Mouse (Mus musculus) limb, embryonic 13.5 days (tissue): ENCODE results near the gene Dnmt3a. TPM values are rescaled to one million over a fixed set of nuclear protein-coding genes. Genes with fewer than 3 reads are reported as not detected.
"Not testable (repeated sequence)": the region's sequence is repeated elsewhere in the genome, so short reads cannot be mapped to it uniquely, and the experiment has no call there.

ENCODE experiments used
- ATAC-seq: fragments of 200-750 bp; cut with Nextera tagmentation; 2 replicates; pipeline ENCODE4 v1.8.0; 2017; ENCODE audit warnings: low read depth, moderate number of reproducible peaks, moderate TSS enrichment; ENCODE audit not compliant: low FRiP score
- H3K27ac ChIP-seq: fragments of 300-500 bp; sonication (generic); 2 replicates; pipeline ENCODE4 v1.5.1; 2015; ENCODE audit warnings: inconsistent platforms, mild to moderate bottlenecking, moderate library complexity
- H3K27me3 ChIP-seq: fragments of 300-500 bp; sonication (generic); 2 replicates; pipeline ENCODE4 v1.6.1; 2015; ENCODE audit warnings: mild to moderate bottlenecking, inconsistent platforms
- H3K36me3 ChIP-seq: fragments of 300-500 bp; sonication (generic); 2 replicates; pipeline ENCODE4 v1.6.1; 2015; ENCODE audit warnings: inconsistent platforms, mild to moderate bottlenecking, moderate library complexity
- H3K4me1 ChIP-seq: fragments of 300-500 bp; sonication (generic); 2 replicates; pipeline ENCODE4 v1.6.1; 2015; ENCODE audit warnings: inconsistent platforms
- H3K4me2 ChIP-seq: fragments of 300-500 bp; sonication (generic); replicated peaks from 2 replicates; pipeline ENCODE4 v1.6.1; 2015; ENCODE audit warnings: inconsistent platforms, mild to moderate bottlenecking, moderate library complexity
- H3K4me3 ChIP-seq: fragments of 300-500 bp; sonication (generic); 2 replicates; pipeline ENCODE4 v1.5.1; 2015; ENCODE audit warnings: moderate library complexity, mild to moderate bottlenecking, inconsistent platforms
- H3K9ac ChIP-seq: fragments of 300-500 bp; sonication (generic); 2 replicates; pipeline ENCODE4 v1.6.1; 2015; ENCODE audit warnings: mild to moderate bottlenecking, inconsistent platforms
- H3K9me3 ChIP-seq: fragments of 300-500 bp; sonication (generic); 2 replicates; pipeline ENCODE4 v1.6.1; 2016; ENCODE audit warnings: inconsistent platforms
- WGBS: fragments of 180-500 bp; shearing (Covaris S2); methylation state at CpG from one replicate; pipeline ENCODE4 v1.1.7; 2015; 5-methylcytosine and 5-hydroxymethylcytosine counted together
- polyA plus RNA-seq: library from polyadenylated mRNA; unstranded; fragments of >200 nt; fragmentation: Nextera tagmentation; extraction: Ambion mirVana; gene quantifications from 2 replicates; pipeline ENCODE4 v1.2.1, GENCODE M21; 2015

The Dnmt3a gene
- polyA plus RNA-seq, 1 experiment from 2014 or later = 200 TPM

DNA sequence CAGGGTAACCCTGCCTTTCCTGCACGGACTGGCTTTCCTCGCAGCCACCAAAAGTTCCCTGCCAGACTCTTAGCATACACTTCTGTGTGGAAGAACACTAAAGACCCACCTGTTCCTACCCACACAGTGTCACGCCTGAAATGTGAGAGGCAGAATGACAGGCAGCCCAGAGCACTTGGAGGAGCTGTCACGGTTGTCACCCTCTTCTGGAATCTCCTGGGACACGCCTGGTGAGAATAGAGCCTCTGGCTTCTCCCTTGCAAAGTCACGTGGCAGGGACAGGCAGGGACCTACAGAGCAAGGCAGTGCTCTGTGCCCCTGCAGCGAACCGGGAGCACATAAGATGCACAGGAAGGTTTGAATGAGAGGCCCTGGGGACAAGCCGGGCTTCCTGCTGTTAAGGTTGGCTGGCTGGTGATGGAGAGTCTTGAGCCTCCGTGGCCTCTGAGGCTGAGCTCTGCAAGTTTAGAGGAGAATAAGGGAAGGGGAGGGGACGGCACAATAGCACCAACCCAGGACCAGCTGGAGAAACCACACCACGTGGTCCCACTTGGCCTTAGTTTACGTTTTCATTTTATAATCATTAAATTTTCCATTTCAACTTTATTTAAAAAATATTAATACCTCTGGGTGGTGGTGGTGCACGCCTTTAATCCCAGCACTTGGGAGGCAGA is 112.0 kb downstream of the Dnmt3a start:
- H3K9me3 ChIP-seq = no peaks in the 10 kb centered on the region
- no peak overlapping the region for H3K4me3 ChIP-seq
- H3K36me3 ChIP-seq = peaks cover 18% of the 10 kb centered on the region
- no peak overlapping the region for H3K9ac ChIP-seq
- peak; percentile 49; the same call in 1 of the 2 replicates for ATAC-seq
- no peaks in the 10 kb centered on the region for H3K27me3 ChIP-seq
- 26% methylated on average over 14 of the region's 14 CpGs for WGBS
- H3K4me2 ChIP-seq = no peak overlapping the region
- no peak overlapping the region for H3K27ac ChIP-seq
- peaks cover 17% of the 10 kb centered on the region; the same call in 1 of the 2 replicates for H3K4me1 ChIP-seq

DNA sequence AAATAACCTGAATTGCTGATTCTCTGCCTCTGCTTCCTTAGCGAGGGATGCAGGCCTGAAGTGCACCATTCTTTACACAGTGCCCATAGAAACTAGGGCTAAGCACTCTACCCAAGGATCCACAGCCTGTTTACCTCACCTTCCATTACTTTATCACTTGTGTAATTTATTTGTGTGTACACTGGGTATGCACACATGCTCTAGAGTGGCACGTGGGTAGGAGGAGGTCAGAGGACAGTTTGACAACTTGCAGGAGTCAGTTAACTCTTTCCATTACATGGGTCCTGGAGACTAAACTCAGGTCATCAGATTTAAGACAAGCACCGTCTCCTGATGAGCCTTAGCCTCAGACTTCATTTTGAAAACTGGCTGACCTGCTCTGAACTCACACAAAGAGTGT is 112.8 kb downstream of the Dnmt3a start:
- H3K4me1 ChIP-seq = peaks cover 17% of the 10 kb centered on the region; the same call in 1 of the 2 replicates
- no peak for ATAC-seq
- H3K4me3 ChIP-seq = no peak overlapping the region
- no peak overlapping the region for H3K4me2 ChIP-seq
- peaks cover 16% of the 10 kb centered on the region for H3K36me3 ChIP-seq
- no peak overlapping the region for H3K27ac ChIP-seq
- H3K9me3 ChIP-seq = no peaks in the 10 kb centered on the region
- 67% methylated on average over 3 of the region's 3 CpGs for WGBS
- no peak overlapping the region for H3K9ac ChIP-seq
- no peaks in the 10 kb centered on the region for H3K27me3 ChIP-seq

DNA sequence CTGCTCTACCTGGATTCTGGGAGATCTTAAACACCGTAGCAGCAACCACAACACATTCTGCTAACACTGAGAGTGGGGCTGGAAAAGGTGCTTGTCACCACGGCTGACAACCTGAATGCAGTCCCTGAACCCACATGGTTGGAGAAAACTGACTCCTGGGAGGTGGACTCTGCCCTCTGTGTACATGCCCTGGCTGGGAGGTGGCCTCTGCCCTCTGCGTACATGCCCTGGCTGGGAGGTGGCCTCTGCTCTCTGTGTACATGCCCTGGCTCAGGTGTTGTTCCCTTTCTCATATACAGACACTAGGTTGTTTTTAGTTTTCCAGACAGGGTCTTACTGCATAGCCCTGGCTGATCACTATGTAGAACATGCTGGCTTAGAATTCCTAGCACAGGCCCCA is 113.6 kb downstream of the Dnmt3a start:
- WGBS = 83% methylated on average over 3 of the region's 3 CpGs
- ATAC-seq = no peak
- Histone ChIP-seq H3K27me3 (no peaks in the 10 kb centered on the region), H3K4me3 (no peak overlapping the region), H3K4me1 (peaks cover 17% of the 10 kb centered on the region; the same call in 1 of the 2 replicates), H3K9me3 (no peaks in the 10 kb centered on the region), H3K27ac (no peak overlapping the region), H3K4me2 (no peak overlapping the region), H3K9ac (no peak overlapping the region), H3K36me3 (peaks cover 10% of the 10 kb centered on the region)

DNA sequence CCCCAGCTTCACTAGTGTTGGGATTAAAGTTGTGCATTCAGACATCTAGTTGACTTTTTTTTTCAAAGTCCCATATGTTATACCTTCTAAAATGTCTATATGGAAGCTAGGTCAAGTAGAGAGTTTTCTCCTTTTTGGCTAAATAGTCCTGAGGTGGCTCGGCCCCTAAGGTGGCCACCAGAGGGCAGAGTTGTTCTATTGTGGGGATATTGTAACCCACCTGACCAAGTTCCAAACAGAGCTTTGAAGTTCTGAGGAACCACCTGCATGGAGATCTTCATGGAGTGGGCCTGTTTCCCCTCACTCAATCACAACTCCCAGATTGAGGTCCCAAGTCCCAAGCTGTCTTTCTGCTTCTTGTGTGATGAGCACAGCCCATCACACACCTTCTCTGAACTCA is 120.3 kb downstream of the Dnmt3a start:
- H3K4me2 ChIP-seq = no peak overlapping the region
- H3K36me3 ChIP-seq = no peaks in the 10 kb centered on the region
- no peak overlapping the region for H3K27ac ChIP-seq
- H3K9me3 ChIP-seq = no peaks in the 10 kb centered on the region
- ATAC-seq = no peak
- H3K4me1 ChIP-seq = 0 out of 2 replicates have a peak, but pooled peaks cover 4% of the 10 kb centered on the region
- no peak overlapping the region for H3K4me3 ChIP-seq
- 0% methylated on average over 1 of the region's 1 CpGs for WGBS
- H3K9ac ChIP-seq = no peak overlapping the region
- H3K27me3 ChIP-seq = no peaks in the 10 kb centered on the region

DNA sequence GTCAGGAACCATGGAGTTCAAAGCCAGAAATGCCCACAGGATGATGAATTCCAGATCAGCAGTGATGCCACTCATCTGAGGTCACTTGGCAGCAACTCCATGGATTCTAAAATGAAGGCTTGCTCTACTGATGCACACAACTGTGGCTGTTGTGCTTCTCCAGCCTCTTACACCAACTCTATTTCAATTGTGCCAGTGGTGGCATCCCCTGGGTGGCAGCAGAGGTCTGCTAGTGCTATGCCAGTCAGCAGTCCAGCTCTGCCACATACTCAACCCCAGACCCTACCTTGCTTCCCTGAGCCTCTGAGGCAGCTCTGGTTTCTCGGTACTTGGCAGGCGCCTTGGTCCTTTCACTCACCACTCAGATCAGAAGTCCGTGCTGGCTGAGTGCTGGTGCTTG is 123.0 kb downstream of the Dnmt3a start:
- Histone ChIP-seq H3K4me2 (no peak overlapping the region), H3K4me1 (no peaks in the 10 kb centered on the region), H3K27ac (no peak overlapping the region), H3K9ac (no peak overlapping the region), H3K36me3 (no peaks in the 10 kb centered on the region), H3K9me3 (no peaks in the 10 kb centered on the region), H3K4me3 (no peak overlapping the region), H3K27me3 (no peaks in the 10 kb centered on the region)
- no peak for ATAC-seq
- 72% methylated on average over 3 of the region's 3 CpGs for WGBS

DNA sequence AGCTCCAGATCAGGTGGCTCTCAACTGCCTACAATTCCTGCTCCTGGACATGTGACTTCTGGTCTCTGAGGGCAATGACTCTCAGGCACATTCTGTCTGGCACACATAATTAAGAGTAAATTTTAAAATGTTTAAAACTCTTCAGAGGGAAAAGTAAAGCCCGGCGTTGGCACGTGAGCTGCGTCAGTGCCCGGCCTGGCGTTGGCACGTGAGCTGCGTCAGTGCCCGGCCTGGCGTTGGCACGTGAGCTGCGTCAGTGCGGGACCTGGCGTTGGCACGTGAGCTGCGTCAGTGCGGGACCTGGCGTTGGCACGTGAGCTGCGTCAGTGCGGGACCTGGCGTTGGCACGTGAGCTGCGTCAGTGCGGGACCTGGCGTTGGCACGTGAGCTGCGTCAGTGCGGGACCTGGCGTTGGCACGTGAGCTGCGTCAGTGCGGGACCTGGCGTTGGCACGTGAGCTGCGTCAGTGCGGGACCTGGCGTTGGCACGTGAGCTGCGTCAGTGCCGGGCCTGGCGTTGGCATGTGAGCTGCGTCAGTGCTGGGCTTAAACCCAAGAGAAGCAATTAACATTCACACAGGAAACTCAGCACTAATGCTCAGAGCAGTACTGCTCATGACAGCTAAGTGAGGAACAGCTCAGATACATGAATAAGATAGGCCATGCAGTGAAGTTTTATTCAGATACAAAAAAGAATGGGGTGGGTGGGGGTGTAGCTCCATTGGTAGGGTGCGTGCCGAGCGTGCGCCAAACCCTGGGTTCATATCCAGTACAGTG is 124.5 kb downstream of the Dnmt3a start:
- WGBS = 89% methylated on average over 40 of the region's 47 CpGs

DNA sequence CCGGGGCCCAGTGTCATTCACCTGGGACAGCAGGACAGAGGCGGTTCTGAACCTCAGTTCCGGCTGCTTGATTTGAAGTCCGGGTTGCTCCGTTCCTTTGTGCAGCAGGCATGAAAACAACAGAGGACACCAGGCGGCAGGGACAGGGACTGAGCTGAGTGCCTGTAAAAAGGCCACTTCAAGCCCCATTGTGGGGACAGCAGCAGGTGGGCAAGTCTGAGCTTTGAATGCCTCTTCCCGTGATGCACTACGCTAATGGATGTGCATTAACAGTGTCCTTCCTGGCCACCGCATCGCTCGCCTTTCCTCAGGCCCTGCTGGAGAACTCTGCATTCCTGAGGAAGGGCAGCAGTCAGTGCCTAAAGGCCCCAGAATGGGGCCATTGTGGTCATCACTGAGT is 136.2 kb downstream of the Dnmt3a start:
- WGBS = 40% methylated on average over 11 of the region's 11 CpGs
- Histone ChIP-seq H3K27me3 (no peaks in the 10 kb centered on the region), H3K4me1 (no peaks in the 10 kb centered on the region), H3K9me3 (no peaks in the 10 kb centered on the region), H3K36me3 (no peaks in the 10 kb centered on the region), H3K4me3 (no peak overlapping the region), H3K4me2 (no peak overlapping the region), H3K27ac (no peak overlapping the region), H3K9ac (no peak overlapping the region)
- no peak for ATAC-seq

More for the DNA sequence above, 124.5 kb downstream of the Dnmt3a start:
- H3K36me3 ChIP-seq, H3K4me2 ChIP-seq, H3K27ac ChIP-seq, ATAC-seq, H3K9ac ChIP-seq, H3K27me3 ChIP-seq, H3K4me3 ChIP-seq, H3K4me1 ChIP-seq, H3K9me3 ChIP-seq: not testable (repeated sequence)

DNA sequence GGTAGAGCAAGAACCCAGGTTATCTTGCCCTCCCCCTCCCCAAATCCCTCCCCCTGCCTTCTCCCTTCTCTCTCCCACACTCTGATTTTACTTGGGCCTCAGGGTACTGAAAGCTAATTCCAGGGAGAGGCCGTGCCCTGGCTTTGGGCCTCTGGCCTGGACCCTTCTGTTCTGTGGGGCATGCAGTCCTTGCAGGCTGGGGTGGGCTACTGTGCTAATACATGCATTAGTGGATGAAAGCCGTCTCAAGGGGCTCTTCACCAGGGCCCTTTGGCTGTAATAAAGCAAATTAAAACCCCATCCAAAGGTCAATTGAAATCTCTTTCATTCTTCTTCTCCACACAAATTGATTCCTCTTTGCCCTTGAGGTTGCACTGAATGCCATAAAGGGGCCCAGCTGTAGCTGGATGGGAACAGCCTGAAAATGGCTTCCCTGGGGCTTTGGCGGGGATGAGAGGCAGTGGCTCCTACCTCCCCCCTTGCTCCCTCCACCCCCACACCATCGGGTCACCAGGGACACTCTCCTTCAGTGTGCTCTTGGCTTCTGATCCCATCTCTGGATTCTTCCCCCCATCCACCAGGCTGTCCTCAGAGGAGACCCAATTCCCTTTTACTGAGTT is 138.8 kb downstream of the Dnmt3a start:
- Histone ChIP-seq H3K27ac (no peak overlapping the region), H3K9me3 (no peaks in the 10 kb centered on the region), H3K9ac (no peak overlapping the region), H3K4me2 (no peak overlapping the region), H3K27me3 (no peaks in the 10 kb centered on the region), H3K36me3 (no peaks in the 10 kb centered on the region), H3K4me3 (no peak overlapping the region), H3K4me1 (no peaks in the 10 kb centered on the region)
- no peak for ATAC-seq
- WGBS = 52% methylated on average over 4 of the region's 4 CpGs

DNA sequence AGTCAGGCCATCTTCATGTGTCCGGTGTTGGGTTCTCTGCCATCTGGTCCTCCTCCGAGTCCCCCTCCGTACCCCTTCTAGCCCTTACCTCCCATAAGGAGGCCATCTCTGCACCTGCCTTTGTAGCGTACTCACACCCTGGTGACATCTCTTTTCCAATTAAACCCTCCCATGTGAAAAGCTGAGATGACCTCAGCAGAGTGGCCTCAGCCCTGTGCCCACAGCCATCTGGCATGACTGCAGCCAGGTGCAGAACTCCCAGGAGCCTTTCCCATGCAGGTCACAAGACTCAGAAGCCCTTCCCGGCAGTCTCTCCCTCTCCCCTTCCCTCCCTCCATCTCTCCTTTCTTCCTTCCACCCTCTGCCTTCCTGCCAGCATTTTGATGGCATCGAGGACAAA is 141.7 kb downstream of the Dnmt3a start:
- H3K27ac ChIP-seq = no peak overlapping the region
- WGBS = 67% methylated on average over 6 of the region's 6 CpGs

DNA sequence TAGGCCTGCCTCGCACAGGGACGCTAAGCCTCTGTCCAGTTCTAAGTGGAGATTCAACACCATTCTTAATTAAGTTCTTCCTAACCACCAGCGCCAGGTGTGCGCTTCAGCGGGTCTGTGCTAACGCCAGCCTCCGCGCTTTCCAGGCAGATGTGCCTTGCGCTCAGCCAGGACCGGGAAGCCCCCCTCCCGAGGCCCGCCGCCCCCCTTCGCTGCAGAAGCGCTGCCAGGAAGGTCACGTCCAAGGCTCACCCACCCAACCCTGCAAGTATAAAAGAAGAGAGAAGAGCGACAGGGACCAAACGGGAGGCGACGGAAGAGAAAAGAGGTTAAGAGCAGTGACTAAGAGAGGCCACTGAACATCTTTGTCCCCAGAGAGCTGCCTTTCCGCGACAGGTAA is 148.8 kb downstream of the Dnmt3a start, which contains the start of gene Pomc:
Gene Pomc (plus strand): TSS at position 301 of the 400 bp plus-strand sequence.
- Histone ChIP-seq H3K27me3 (peaks cover 26% of the 10 kb centered on the region), H3K36me3 (no peaks in the 10 kb centered on the region), H3K4me1 (0 out of 2 replicates have a peak, but pooled peaks cover 3% of the 10 kb centered on the region), H3K9ac (no peak within 1 kb of the TSS), H3K9me3 (no peaks in the 10 kb centered on the region), H3K4me3 (no peak within 1 kb of the TSS), H3K27ac (no peak within 1 kb of the TSS), H3K4me2 (no peak within 1 kb of the TSS)
- ATAC-seq = no peak
- WGBS = 24% methylated on average over 22 of the region's 22 CpGs

More for the DNA sequence above, 141.7 kb downstream of the Dnmt3a start:
- H3K9ac ChIP-seq = no peak overlapping the region
- H3K4me1 ChIP-seq = no peaks in the 10 kb centered on the region
- H3K36me3 ChIP-seq = no peaks in the 10 kb centered on the region
- no peaks in the 10 kb centered on the region for H3K27me3 ChIP-seq
- H3K4me3 ChIP-seq = no peak overlapping the region
- H3K9me3 ChIP-seq = no peaks in the 10 kb centered on the region
- ATAC-seq = no peak
- H3K4me2 ChIP-seq = no peak overlapping the region

DNA sequence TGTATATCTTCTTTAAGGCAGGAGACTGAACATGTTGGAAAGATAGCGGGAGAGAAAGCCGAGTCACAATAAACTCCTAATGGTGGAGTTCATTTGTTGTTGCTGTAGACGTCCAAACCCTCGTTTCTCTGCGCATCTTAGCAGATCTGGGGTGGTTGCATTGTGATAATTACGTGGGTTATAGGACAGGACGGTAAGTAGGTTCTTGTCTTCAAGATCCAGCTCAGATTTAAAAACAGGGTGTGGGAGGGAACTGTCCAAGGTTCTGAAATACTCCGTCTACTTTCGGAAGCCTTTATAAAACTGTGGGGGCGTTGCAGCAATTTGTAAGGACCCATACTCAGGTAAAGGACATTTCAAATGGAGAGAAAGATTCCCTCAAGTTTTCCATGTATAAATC is 149.6 kb downstream of the Dnmt3a start:
- Histone ChIP-seq H3K36me3 (no peaks in the 10 kb centered on the region), H3K27ac (no peak overlapping the region), H3K4me2 (no peak overlapping the region), H3K9me3 (no peaks in the 10 kb centered on the region), H3K4me3 (no peak overlapping the region), H3K4me1 (peaks cover 5% of the 10 kb centered on the region; the same call in 1 of the 2 replicates), H3K27me3 (peaks cover 26% of the 10 kb centered on the region), H3K9ac (no peak overlapping the region)
- ATAC-seq = no peak
- 27% methylated on average over 10 of the region's 10 CpGs for WGBS

DNA sequence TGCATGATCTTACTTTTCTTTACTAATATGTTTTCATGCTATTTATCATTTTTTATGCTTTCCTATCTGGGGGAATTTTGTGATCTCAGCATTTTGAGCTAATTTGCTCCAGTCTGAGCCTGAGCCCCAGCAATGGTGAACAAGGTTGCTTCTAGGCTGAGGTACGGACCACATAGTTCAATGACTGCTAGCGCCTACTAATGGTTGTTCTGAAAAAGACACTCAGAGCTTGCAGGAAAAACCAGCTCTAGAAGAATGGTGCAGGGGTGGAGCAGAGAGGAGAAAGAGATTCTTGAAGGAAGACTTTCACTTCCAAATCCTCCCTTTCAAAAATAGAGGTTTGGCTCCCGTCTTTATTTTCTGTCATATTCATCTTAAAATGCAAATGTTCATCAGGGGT is 150.5 kb downstream of the Dnmt3a start:
- Histone ChIP-seq H3K9ac (no peak overlapping the region), H3K36me3 (no peaks in the 10 kb centered on the region), H3K9me3 (no peaks in the 10 kb centered on the region), H3K4me3 (no peak overlapping the region), H3K4me2 (no peak overlapping the region), H3K4me1 (peaks cover 9% of the 10 kb centered on the region), H3K27me3 (peaks cover 26% of the 10 kb centered on the region), H3K27ac (no peak overlapping the region)
- WGBS = 10% methylated on average over 3 of the region's 3 CpGs
- ATAC-seq = no peak
